Mouse (Mus musculus): Measurements from ENCODE around the gene Tmem170. TPM values are rescaled to one million over a fixed set of nuclear protein-coding genes. Genes with fewer than 3 reads are reported as not detected.

The Tmem170 gene
- total RNA-seq, 2 experiments from 2014 or later = 2.6 to 3.1 TPM

DNA sequence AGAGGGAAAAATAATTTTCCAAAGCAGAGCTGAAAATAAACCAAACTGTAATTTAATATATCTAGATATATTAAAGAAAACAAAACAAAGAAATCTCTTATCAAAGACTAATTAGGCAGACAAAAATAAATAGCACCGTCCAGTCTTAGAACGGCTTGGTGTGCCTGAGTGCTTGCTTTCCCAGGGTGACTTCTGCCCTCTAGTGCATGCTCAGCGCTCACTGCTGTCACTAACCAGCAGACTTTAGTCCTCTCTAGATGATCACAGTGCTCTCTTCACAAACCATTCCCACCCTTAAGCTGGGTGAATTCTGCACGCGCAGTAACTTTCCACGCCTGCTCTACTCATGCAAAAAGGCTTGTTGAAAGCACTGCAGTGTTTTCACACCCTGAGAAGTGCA is 51.3 kb downstream of the Tmem170 start:
- DNase-seq (ENCODE audit: extremely low spot score in 1 of 2, low spot score in 2 of 2) = peak in 1 of 2 experiments; percentile 39
- intact Hi-C loops (cut with DNase I) = loop anchor here (5.0 kb wide), 1 partner anchor 148 kb away; no protein-coding TSS in a partner anchor

DNA sequence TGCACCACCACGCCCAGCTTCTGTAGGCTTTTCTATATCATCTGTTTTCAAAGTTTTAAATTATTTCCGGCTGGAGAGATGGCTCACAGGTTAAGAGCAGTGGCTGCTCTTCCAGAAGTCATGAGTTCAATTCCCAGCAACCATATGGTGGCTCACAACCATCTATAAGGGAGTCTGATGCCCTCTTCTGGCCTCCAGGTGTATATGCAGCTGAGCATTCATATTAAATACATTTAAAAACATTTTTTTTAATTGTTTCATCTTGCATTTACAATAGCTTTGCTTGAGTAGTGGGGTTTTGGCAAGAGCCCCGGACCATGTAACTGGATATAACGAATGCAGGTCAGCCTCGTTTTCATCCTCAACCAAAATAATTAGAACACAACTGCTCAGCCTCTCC is 52.2 kb downstream of the Tmem170 start:
- intact Hi-C loops (cut with DNase I) = no loop called here
- no peak for DNase-seq (ENCODE audit: extremely low spot score in 1 of 2, low spot score in 2 of 2)

DNA sequence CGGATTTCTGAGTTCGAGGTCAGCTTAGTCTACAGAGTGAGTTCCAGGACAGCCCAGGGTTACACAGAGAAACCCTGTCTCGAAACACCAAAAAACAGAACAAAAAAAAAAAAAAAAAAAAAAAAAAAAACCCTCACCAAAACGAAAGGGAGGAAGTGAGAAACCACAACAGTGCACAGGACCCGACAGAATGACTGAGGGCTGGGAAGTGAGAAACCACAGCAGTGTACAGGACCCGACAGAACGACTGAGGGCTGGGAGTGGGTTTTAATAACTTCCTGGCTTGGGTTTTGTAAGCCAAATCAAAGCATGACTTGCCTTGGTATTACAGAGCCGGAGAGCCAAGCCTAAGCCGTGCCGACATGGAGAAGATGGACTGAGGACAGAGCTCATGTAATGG is 55.4 kb downstream of the Tmem170 start:
- intact Hi-C loops (cut with DNase I) = no loop called here
- no peak for DNase-seq (ENCODE audit: extremely low spot score in 1 of 2, low spot score in 2 of 2)

DNA sequence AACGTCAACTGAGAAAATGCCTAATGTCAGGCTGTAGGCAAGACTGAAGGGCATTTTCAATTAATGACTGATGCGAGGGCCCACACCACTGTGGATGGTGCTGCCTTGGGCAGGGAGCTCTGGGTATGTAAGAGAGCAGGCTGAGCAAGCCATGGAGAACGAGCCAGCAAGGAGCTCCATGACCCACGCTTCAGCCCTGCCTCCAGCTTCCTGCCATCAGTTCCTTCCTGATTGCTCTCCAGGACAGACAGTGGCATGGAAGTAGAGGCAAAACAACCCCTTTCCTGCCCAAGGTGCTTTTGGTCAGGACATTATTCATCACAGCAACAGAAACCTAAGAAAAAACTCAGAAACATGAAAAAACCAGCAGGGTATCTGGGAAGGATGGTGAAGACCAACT is 55.9 kb downstream of the Tmem170 start:
- intact Hi-C loops (cut with DNase I) = no loop called here
- no peak for DNase-seq (ENCODE audit: extremely low spot score in 1 of 2, low spot score in 2 of 2)

DNA sequence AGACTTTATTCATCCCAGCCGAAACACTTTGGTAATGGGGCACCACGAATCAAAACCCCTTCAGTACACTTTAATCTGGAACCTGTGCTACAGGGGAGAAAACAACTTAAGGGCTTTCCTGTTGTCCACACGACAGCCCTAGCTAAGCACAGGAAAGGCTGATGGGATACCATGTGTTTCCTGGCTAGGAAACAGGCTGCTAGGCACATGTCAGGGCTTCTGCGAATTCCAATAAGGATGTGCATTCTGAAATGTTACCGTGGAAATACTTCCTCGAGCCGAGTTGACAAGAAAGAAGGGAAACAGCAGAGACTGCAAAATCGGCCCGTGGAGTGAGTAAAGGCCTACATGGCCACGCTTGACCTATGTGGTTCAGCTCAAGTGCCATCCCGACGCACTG is 56.5 kb downstream of the Tmem170 start:
- intact Hi-C loops (cut with DNase I) = no loop called here
- no peak for DNase-seq (ENCODE audit: extremely low spot score in 1 of 2, low spot score in 2 of 2)

DNA sequence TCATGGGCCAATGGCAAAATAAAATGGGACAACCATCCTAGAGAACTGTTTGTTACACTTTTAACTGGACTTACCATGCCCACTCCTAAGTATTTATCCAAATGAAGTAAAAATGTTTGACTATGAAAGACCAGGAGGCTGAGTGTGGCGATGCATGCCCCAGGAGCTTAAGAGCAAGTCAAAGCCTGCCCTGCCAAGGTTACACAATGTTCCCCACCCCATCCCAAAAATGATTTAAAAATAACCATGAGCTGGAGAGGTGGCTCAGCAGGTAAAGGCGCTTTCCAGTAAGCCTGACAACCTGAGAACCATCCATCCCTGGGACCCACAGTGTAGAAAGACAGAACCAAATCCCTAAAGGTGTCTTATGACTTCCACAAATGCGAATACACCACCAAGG is 58.0 kb downstream of the Tmem170 start:
- no peak for DNase-seq (ENCODE audit: extremely low spot score in 1 of 2, low spot score in 2 of 2)
- intact Hi-C loops (cut with DNase I) = no loop called here

DNA sequence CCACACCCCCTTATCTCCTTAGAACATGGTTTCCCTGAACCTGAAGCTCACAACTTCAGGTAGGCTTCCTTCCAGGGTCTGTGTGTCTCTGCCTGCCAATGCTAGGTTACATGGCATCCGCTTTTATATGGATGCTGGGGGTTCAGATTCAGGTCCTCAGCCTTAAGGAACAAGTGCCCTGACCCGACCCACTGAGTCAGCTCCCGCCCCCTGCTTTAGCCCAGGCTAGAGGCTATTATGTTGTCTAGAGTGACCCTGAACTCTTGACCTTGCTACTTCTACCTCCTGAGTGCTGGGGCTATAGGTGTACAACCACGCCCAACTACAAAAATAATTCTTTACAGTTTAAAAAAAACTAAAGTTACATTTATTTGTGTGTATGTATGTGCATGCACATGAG is 61.5 kb downstream of the Tmem170 start:
- intact Hi-C loops (cut with DNase I) = no loop called here
- no peak for DNase-seq (ENCODE audit: extremely low spot score in 1 of 2, low spot score in 2 of 2)

DNA sequence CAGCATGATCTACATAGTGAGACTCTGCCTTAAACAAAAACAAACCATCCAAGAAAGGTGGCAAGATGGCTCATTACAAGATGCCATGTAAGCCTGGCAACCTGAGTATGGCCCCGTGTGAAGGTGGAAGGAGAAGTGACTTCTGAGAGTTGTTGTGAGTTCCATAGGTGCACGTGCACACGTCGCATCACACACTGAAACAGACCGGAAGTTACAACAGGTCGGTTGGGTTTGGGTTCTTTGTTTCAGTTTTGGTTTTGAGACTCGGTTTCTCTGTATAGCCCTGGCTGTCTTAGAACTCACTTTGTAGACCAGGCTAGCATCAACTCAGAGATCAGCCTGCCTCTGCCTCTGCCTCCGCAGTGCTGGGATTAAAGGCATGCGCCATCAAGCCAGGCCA is 62.7 kb downstream of the Tmem170 start:
- intact Hi-C loops (cut with DNase I) = no loop called here
- no peak for DNase-seq (ENCODE audit: extremely low spot score in 1 of 2, low spot score in 2 of 2)

Other genes with a start within 250 kb of the Tmem170 start
- 1 to 10 TPM; 1.9 to 2.2 TPM for gene Ldhd, start 246.4 kb downstream of the Tmem170 start, total RNA-seq (2021)
- gene Zfp1, start 233.3 kb downstream of the Tmem170 start, total RNA-seq (2021) = 10 to 100 TPM; 21.9 to 22.7 TPM
- gene Ctrb1, start 185.7 kb downstream of the Tmem170 start, total RNA-seq (2021) = not detected
- 10 to 100 TPM; 46.6 to 48.1 TPM for gene Bcar1, start 132.9 kb downstream of the Tmem170 start, total RNA-seq (2021)
- gene Cfdp1, start 22.5 kb downstream of the Tmem170 start, total RNA-seq (2021) = 10 to 100 TPM; 90.6 to 94.9 TPM
- gene Chst5, start 33.7 kb upstream of the Tmem170 start, total RNA-seq (2021) = under 1 TPM; 0.67 to 0.86 TPM
- gene Tmem231, start 57.1 kb upstream of the Tmem170 start, total RNA-seq (2021) = 10 to 100 TPM; 10.0 to 10.4 TPM
- gene Gabarapl2, start 64.0 kb upstream of the Tmem170 start, total RNA-seq (2021) = 100 to 1,000 TPM; 206 to 213 TPM
- gene Adat1, start 115.6 kb upstream of the Tmem170 start, total RNA-seq (2021) = 1 to 10 TPM; 4.5 to 4.6 TPM
- 10 to 100 TPM; 83.6 to 89.3 TPM for gene Kars, start 134.6 kb upstream of the Tmem170 start, total RNA-seq (2021)
- gene Terf2ip, start 134.6 kb upstream of the Tmem170 start, total RNA-seq (2021) = 10 to 100 TPM; 34.5 to 36.7 TPM
- gene Gm6793, start 138.3 kb upstream of the Tmem170 start, total RNA-seq (2021) = under 1 TPM in 1 of 2 experiments, not detected in 1; 0.22 TPM

All from left cerebral cortex, postnatal 10 days (tissue).